Mouse (Mus musculus) limb, embryonic 15.5 days (tissue): ENCODE measurements around the gene Cmip. TPM values are rescaled to one million over a fixed set of nuclear protein-coding genes. Genes with fewer than 3 reads are reported as not detected.

Experiments used
- ATAC-seq: fragments of 200-750 bp; cut with Nextera tagmentation; 2 replicates; pipeline ENCODE4 v1.8.0; 2017; ENCODE audit warnings: low read depth, moderate TSS enrichment; ENCODE audit not compliant: insufficient number of reproducible peaks, low FRiP score, low TSS enrichment
- H3K27ac ChIP-seq: fragments of 300-500 bp; sonication (generic); 2 replicates; pipeline ENCODE4 v1.5.1; 2015; ENCODE audit warnings: moderate library complexity, mild to moderate bottlenecking, inconsistent platforms
- H3K27me3 ChIP-seq: fragments of 300-500 bp; sonication (generic); 2 replicates; pipeline ENCODE4 v1.6.1; 2015; ENCODE audit warnings: inconsistent platforms
- H3K36me3 ChIP-seq: fragments of 300-500 bp; sonication (generic); 2 replicates; pipeline ENCODE4 v1.6.1; 2015; ENCODE audit warnings: inconsistent platforms
- H3K4me1 ChIP-seq: fragments of 300-500 bp; sonication (generic); 2 replicates; pipeline ENCODE4 v1.6.1; 2015; ENCODE audit warnings: inconsistent platforms
- H3K4me2 ChIP-seq: fragments of 300-500 bp; sonication (generic); 2 replicates; pipeline ENCODE4 v1.6.1; 2015; ENCODE audit warnings: mild to moderate bottlenecking, inconsistent platforms
- H3K4me3 ChIP-seq: fragments of 300-500 bp; sonication (generic); 2 replicates; pipeline ENCODE4 v1.5.1; 2015; ENCODE audit warnings: mild to moderate bottlenecking, inconsistent platforms
- H3K9ac ChIP-seq: fragments of 300-500 bp; sonication (generic); 2 replicates; pipeline ENCODE4 v1.6.1; 2015; ENCODE audit warnings: inconsistent platforms
- H3K9me3 ChIP-seq: fragments of 300-500 bp; sonication (generic); 2 replicates; pipeline ENCODE4 v1.6.1; 2016; ENCODE audit warnings: inconsistent platforms
- WGBS: fragments of 180-500 bp; shearing (Covaris S2); methylation state at CpG from one replicate; pipeline ENCODE4 v1.1.7; 2015; 5-methylcytosine and 5-hydroxymethylcytosine counted together
- polyA plus RNA-seq: library from polyadenylated mRNA; unstranded; fragments of >200 nt; fragmentation: Nextera tagmentation; extraction: Ambion mirVana; gene quantifications from 2 replicates; pipeline ENCODE4 v1.2.1, GENCODE M21; 2015

Gene Cmip
- polyA plus RNA-seq, 1 experiment from 2014 or later: 18.8 TPM

DNA sequence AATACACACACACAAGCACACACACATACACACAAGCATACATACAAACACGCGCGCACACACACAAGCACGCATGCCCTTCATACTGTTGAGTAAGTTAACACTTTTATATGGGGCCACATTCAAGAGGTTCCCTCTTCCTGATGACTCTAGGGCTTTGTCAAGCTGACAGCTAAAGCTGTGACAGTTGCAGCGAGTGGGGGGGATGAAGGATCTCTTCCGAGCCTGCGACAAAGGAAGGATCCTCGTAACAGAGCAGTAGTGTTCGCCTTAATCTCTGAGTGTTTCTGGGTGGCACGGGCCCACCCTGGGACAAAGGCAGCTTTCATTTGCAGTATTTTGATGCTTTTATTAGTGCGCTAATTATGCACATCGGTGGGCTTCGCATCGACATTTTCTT lies 145.0 kb downstream of the Cmip start:
- no peak for ATAC-seq
- H3K36me3 ChIP-seq: peaks cover 4% of the 10 kb centered on the region; the same call in 1 of the 2 replicates
- H3K27ac ChIP-seq: no peak overlapping the region
- no peak overlapping the region for H3K4me2 ChIP-seq
- H3K4me1 ChIP-seq: peaks cover 19% of the 10 kb centered on the region
- no peak overlapping the region for H3K4me3 ChIP-seq
- H3K9me3 ChIP-seq: no peaks in the 10 kb centered on the region
- 77% methylated on average over 14 of the region's 14 CpGs for WGBS
- no peaks in the 10 kb centered on the region for H3K27me3 ChIP-seq
- no peak overlapping the region for H3K9ac ChIP-seq

DNA sequence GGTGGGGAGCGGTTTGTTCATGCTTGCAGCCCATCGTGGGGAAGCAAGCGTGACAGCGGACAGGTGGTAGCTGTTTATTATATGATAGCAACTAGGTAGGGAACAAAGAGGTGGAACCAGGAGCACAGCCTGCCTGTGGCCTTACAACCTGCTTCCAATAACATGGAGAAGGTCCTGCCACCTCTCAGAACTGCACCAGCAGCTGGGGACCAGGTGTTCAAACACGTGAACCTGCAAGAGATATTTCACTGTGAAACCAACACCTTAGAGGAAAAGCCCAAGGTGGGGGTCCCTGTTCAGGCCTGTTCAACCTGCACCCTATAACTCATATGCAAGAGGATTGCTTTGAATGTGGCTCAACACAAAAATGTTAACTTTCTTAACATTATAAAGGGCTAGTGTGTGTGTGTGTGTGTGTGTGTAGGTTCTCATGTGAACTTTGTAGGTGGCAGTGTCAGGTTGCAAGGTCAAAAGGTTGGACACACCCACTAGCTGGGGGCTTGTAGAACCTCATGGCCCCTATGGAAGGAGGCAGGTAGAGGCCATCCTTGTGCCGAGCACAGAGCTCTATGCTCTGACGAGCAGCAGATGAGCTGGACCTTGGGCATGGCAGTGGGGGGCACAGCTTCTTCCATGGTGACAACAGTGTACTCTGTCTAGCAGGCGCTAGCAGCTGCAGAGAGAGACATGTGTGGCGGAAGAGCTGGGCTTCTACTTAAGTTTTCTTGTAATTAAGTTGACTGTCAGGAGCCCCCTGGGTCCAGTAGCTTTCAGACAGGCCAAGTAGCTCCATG lies 146.2 kb downstream of the Cmip start:
- Histone ChIP-seq H3K9ac (no peak overlapping the region), H3K9me3 (no peaks in the 10 kb centered on the region), H3K36me3 (no peaks in the 10 kb centered on the region), H3K4me2 (no peak overlapping the region), H3K27me3 (no peaks in the 10 kb centered on the region), H3K4me1 (peaks cover 19% of the 10 kb centered on the region), H3K4me3 (no peak overlapping the region), H3K27ac (0 out of 2 replicates have a peak overlapping the region, but pooled peaks have one; percentile 1)
- ATAC-seq: no peak
- 39% methylated on average over 9 of the region's 9 CpGs for WGBS

GRCm38 (mm10) chr8:117403705-117404476 lies 147.0 kb downstream of the Cmip start:
- Histone ChIP-seq H3K36me3 (no peaks in the 10 kb centered on the region), H3K9ac (no peak overlapping the region), H3K4me2 (no peak overlapping the region), H3K4me3 (no peak overlapping the region), H3K9me3 (no peaks in the 10 kb centered on the region), H3K27ac (peak overlapping the region; percentile 1), H3K4me1 (peaks cover 24% of the 10 kb centered on the region), H3K27me3 (no peaks in the 10 kb centered on the region)
- 20% methylated on average over 14 of the region's 14 CpGs for WGBS
- ATAC-seq: no peak

- Histone ChIP-seq H3K9ac (no peak overlapping the region), H3K27ac (no peak overlapping the region), H3K4me3 (no peak overlapping the region), H3K27me3 (no peaks in the 10 kb centered on the region), H3K9me3 (no peaks in the 10 kb centered on the region), H3K4me2 (no peak overlapping the region), H3K4me1 (peaks cover 39% of the 10 kb centered on the region), H3K36me3 (no peaks in the 10 kb centered on the region)
- WGBS: 91% methylated on average over 3 of the region's 3 CpGs
- no peak for ATAC-seq
Observed at GRCm38 (mm10) chr8:117406081-117406480, 149.2 kb downstream of the Cmip start.

GRCm38 (mm10) chr8:117408634-117409033 lies 151.8 kb downstream of the Cmip start:
- H3K4me3 ChIP-seq: no peak overlapping the region
- peak overlapping the region; percentile 50 for H3K27ac ChIP-seq
- H3K9ac ChIP-seq: no peak overlapping the region
- H3K4me2 ChIP-seq: no peak overlapping the region
- no peaks in the 10 kb centered on the region for H3K36me3 ChIP-seq
- no peaks in the 10 kb centered on the region for H3K27me3 ChIP-seq
- 62% methylated on average over 7 of the region's 7 CpGs for WGBS
- no peak for ATAC-seq
- peaks cover 31% of the 10 kb centered on the region for H3K4me1 ChIP-seq
- no peaks in the 10 kb centered on the region for H3K9me3 ChIP-seq

- H3K36me3 ChIP-seq: no peaks in the 10 kb centered on the region
- H3K9ac ChIP-seq: no peak overlapping the region
- no peak overlapping the region for H3K4me2 ChIP-seq
- H3K27ac ChIP-seq: no peak overlapping the region
- H3K9me3 ChIP-seq: no peaks in the 10 kb centered on the region
- no peak overlapping the region for H3K4me3 ChIP-seq
- no peak for ATAC-seq
- peaks cover 26% of the 10 kb centered on the region for H3K4me1 ChIP-seq
- no peaks in the 10 kb centered on the region for H3K27me3 ChIP-seq
- WGBS: 69% methylated on average over 7 of the region's 7 CpGs
Observed at GRCm38 (mm10) chr8:117409056-117409455, 152.2 kb downstream of the Cmip start.

- no peaks in the 10 kb centered on the region for H3K9me3 ChIP-seq
- no peak overlapping the region for H3K9ac ChIP-seq
- H3K27ac ChIP-seq: peak overlapping the region; percentile 68
- no peaks in the 10 kb centered on the region for H3K36me3 ChIP-seq
- no peaks in the 10 kb centered on the region for H3K27me3 ChIP-seq
- no peak overlapping the region for H3K4me3 ChIP-seq
- no peak overlapping the region for H3K4me2 ChIP-seq
- WGBS: 61% methylated on average over 10 of the region's 10 CpGs
- H3K4me1 ChIP-seq: peaks cover 30% of the 10 kb centered on the region
- no peak for ATAC-seq
Observed at GRCm38 (mm10) chr8:117410391-117410790, 153.5 kb downstream of the Cmip start.

DNA sequence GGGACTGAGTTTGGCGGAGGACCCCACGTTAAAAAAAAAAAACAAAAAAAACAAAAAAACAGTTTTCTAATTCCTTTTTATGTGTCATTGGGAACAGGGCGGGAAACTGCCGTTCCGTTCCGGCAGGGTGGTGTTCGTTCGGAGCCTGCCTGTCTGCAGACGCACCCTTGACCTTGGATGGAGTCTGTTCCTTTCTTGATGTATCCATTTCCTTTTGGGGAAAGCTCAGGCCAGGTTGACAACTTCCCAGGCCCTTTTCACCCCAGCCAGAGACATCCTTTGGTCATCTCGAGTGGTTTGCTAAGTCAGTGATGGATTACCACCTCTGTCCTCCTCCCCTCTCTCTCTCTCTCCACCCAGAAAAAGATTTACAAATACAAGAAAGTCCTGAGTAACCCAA lies 154.0 kb downstream of the Cmip start:
- H3K36me3 ChIP-seq: 0 out of 2 replicates have a peak, but pooled peaks cover 4% of the 10 kb centered on the region
- peaks cover 30% of the 10 kb centered on the region for H3K4me1 ChIP-seq
- ATAC-seq: no peak
- peak overlapping the region; percentile 68 for H3K27ac ChIP-seq
- no peaks in the 10 kb centered on the region for H3K27me3 ChIP-seq
- 68% methylated on average over 10 of the region's 10 CpGs for WGBS
- H3K4me2 ChIP-seq: no peak overlapping the region
- H3K9ac ChIP-seq: no peak overlapping the region
- H3K4me3 ChIP-seq: no peak overlapping the region
- H3K9me3 ChIP-seq: no peaks in the 10 kb centered on the region

DNA sequence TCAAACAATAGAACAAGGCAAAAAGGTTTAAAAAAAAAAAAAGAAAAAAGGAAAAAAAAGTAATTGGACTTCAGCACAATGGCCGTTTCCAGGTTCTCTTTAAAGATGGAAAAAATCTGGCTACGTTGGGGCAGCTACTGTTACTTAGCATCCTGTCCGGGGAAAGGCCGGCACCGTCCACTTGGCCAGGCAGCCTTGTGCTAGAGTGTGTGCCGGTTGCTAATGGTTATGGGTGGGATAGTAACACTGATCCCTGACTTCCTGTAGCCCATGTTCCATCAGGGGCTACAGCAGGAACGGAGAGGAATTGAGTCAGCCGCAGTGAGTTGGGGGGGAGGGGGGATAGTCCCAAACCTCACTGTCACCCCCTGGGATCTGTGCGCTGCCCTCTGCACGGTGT lies 155.4 kb downstream of the Cmip start:
- Histone ChIP-seq H3K4me1 (peaks cover 30% of the 10 kb centered on the region), H3K4me2 (no peak overlapping the region), H3K9me3 (no peaks in the 10 kb centered on the region), H3K27ac (0 out of 2 replicates have a peak overlapping the region, but pooled peaks have one; percentile 12), H3K36me3 (0 out of 2 replicates have a peak, but pooled peaks cover 5% of the 10 kb centered on the region), H3K27me3 (no peaks in the 10 kb centered on the region), H3K9ac (no peak overlapping the region), H3K4me3 (no peak overlapping the region)
- no peak for ATAC-seq
- 64% methylated on average over 10 of the region's 10 CpGs for WGBS

- Histone ChIP-seq H3K4me1 (peaks cover 11% of the 10 kb centered on the region), H3K4me2 (no peak overlapping the region), H3K36me3 (peaks cover 13% of the 10 kb centered on the region), H3K9me3 (no peaks in the 10 kb centered on the region), H3K27me3 (no peaks in the 10 kb centered on the region), H3K27ac (no peak overlapping the region), H3K4me3 (no peak overlapping the region), H3K9ac (no peak overlapping the region)
- no peak for ATAC-seq
- WGBS: 93% methylated on average over 9 of the region's 9 CpGs
Observed at GRCm38 (mm10) chr8:117417830-117418229, 161.0 kb downstream of the Cmip start.

DNA sequence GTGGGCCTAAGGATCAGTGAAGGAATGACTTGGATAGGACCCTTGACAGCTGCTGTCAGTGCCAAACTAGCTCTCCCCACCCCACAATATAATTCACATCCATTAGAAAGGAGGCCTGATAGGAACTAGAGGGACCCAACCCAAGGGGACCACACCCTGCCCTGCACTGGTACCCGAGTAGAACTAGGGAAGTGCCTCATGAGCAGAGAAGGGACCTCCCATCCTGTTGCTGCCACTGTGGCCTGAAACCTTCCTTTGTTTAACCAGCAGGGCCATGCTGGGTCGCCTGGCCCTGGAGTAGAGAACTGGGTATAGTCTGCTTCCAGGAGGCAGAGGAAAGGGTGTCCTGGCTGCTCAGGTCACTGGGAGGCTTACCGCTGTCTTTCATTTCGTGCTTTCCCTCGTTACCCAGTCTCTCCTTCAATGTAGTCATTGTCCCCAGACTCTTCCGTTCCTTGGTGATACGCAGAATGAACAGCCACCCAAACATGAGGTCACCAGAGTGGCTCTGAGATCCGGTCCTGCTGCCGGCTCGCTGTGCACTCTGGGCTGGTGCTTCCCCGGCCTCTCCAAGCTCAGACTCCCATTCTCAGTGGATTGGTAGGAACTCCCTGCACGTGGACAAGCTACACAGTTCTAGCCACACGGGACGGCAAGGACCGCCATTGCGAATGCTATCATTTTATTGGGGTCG lies 164.1 kb downstream of the Cmip start:
- H3K27ac ChIP-seq: no peak overlapping the region
- no peak overlapping the region for H3K4me3 ChIP-seq
- H3K36me3 ChIP-seq: peaks cover 37% of the 10 kb centered on the region
- no peaks in the 10 kb centered on the region for H3K27me3 ChIP-seq
- no peak overlapping the region for H3K9ac ChIP-seq
- no peak for ATAC-seq
- no peaks in the 10 kb centered on the region for H3K9me3 ChIP-seq
- no peak overlapping the region for H3K4me2 ChIP-seq
- H3K4me1 ChIP-seq: 0 out of 2 replicates have a peak, but pooled peaks cover 8% of the 10 kb centered on the region
- 85% methylated on average over 17 of the region's 17 CpGs for whole genome bisulfite sequencing
